Mouse (Mus musculus): ENCODE measurements around the gene Lbp. TPM values are rescaled to one million over a fixed set of nuclear protein-coding genes. Genes with fewer than 3 reads are reported as not detected.

Lbp gene
- total RNA-seq, 2 experiments from 2014 or later: 4.7 to 11.1 TPM

- no peak for DNase-seq
Measured at GRCm38 (mm10) chr2:158313089-158313488, 6.8 kb downstream of the Lbp start.

GRCm38 (mm10) chr2:158316371-158316770, 10.1 kb downstream of the Lbp start:
- no peak for DNase-seq

- DNase-seq: no peak
Measured at GRCm38 (mm10) chr2:158317026-158317425, 10.7 kb downstream of the Lbp start.

GRCm38 (mm10) chr2:158321596-158321995, 15.3 kb downstream of the Lbp start:
- no peak for DNase-seq

GRCm38 (mm10) chr2:158322845-158323244, 16.6 kb downstream of the Lbp start:
- DNase-seq: no peak

- no peak for DNase-seq
Measured at GRCm38 (mm10) chr2:158324531-158325190, 18.4 kb downstream of the Lbp start.

GRCm38 (mm10) chr2:158325609-158326008, 19.3 kb downstream of the Lbp start:
- DNase-seq: no peak

GRCm38 (mm10) chr2:158334356-158334755, 28.1 kb downstream of the Lbp start:
- DNase-seq: no peak

GRCm38 (mm10) chr2:158337698-158338097, 31.4 kb downstream of the Lbp start:
- DNase-seq: no peak

GRCm38 (mm10) chr2:158339948-158340564, 33.8 kb downstream of the Lbp start:
- no peak for DNase-seq

GRCm38 (mm10) chr2:158341324-158341723, 35.0 kb downstream of the Lbp start:
- no peak for DNase-seq

- no peak for DNase-seq
Measured at GRCm38 (mm10) chr2:158343495-158343894, 37.2 kb downstream of the Lbp start.

- DNase-seq: no peak
Measured at GRCm38 (mm10) chr2:158346467-158346866, 40.2 kb downstream of the Lbp start.

GRCm38 (mm10) chr2:158347868-158348267, 41.6 kb downstream of the Lbp start:
- DNase-seq: peak; percentile 18

GRCm38 (mm10) chr2:158352801-158353520, 46.7 kb downstream of the Lbp start:
- DNase-seq: no peak

- DNase-seq: no peak
Measured at GRCm38 (mm10) chr2:158354348-158355114, 48.2 kb downstream of the Lbp start.

GRCm38 (mm10) chr2:158355238-158355637, 48.9 kb downstream of the Lbp start:
- no peak for DNase-seq

GRCm38 (mm10) chr2:158356121-158356520, 49.8 kb downstream of the Lbp start:
- no peak for DNase-seq

- DNase-seq: no peak
Measured at GRCm38 (mm10) chr2:158359757-158360620, 53.7 kb downstream of the Lbp start.

- DNase-seq: peak; percentile 72
Measured at GRCm38 (mm10) chr2:158360873-158361677, 54.8 kb downstream of the Lbp start.
